ENCODE assay signal across 15 mouse cellular contexts in the genomic region with DNA sequence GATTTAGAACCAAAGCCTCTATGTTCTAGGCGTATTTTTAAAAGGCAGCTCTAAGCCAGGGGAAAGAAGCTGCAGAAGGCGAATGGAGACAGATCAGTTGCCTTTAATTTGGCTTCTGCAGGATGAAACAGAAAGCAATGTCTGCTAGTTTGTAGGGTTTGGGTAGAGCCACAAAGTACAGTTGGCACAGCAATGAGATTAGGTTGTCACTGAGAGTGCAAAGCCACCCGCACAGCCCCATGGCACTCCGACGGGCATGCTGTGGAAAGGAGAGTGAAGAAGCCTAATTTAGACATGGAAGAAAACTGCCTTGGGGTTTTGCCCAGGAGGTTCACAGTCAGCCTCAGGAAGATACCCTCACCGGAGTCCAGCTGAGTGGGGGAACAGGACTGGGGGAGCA.
"Had no signal": no experiment of that assay in that cellular context is flagged by ENCODE, and none has a peak within 500 bp of the region (broad histone marks: within the 10 kb centered on the region; RNA-seq: fewer than 3 reads in every experiment).

No protein-coding gene starts in this region.

- DNase-seq: kidney, adult 18-20 months; kidney, adult 9 months; kidney, postnatal 14 days; kidney, postnatal 4 days; layer of hippocampus, adult 9-11 months; layer of hippocampus, postnatal 36 days; liver; lung, adult 18-20 months; lung, postnatal 10 days; lung, postnatal 36 days; midbrain, embryonic 14.5 days; thymus, postnatal 36 days had no signal

- ATAC-seq: inflammation-experienced regulatory T-cells, adult 6 months; intestine, embryonic 16.5 days; liver, embryonic 12.5 days had no signal
